Mouse (Mus musculus) kidney, embryonic 14.5 days (tissue): ENCODE data around the gene Exoc3l2. TPM values are rescaled to one million over a fixed set of nuclear protein-coding genes. Genes with fewer than 3 reads are reported as not detected.
A peak's percentile ranks its signal among the peaks of the same experiment; 100 is the strongest.

Source experiments
- ATAC-seq: fragments of 200-750 bp; cut with Nextera tagmentation; 2 replicates; pipeline ENCODE4 v1.8.0; 2017; ENCODE audit warnings: moderate number of reproducible peaks, mild to moderate bottlenecking, moderate TSS enrichment, moderate library complexity; ENCODE audit not compliant: low FRiP score, low TSS enrichment
- H3K27ac ChIP-seq: fragments of 300-500 bp; sonication (generic); 2 replicates; pipeline ENCODE4 v1.5.1; 2014; ENCODE audit warnings: low read depth, mild to moderate bottlenecking, low read length, moderate library complexity, mixed read lengths
- H3K27me3 ChIP-seq: fragments of 300-500 bp; sonication (generic); 2 replicates; pipeline ENCODE4 v1.6.1; 2014; ENCODE audit warnings: mild to moderate bottlenecking, low read length; ENCODE audit not compliant: control insufficient read depth, insufficient read depth
- H3K36me3 ChIP-seq: fragments of 300-500 bp; sonication (generic); 2 replicates; pipeline ENCODE4 v1.6.1; 2014; ENCODE audit warnings: low read length, mixed read lengths; ENCODE audit not compliant: control insufficient read depth, insufficient read depth
- H3K4me1 ChIP-seq: fragments of 300-500 bp; sonication (generic); 2 replicates; pipeline ENCODE4 v1.6.1; 2014; ENCODE audit warnings: low read length, mixed read lengths; ENCODE audit not compliant: control insufficient read depth, insufficient read depth
- H3K4me2 ChIP-seq: fragments of 300-500 bp; sonication (generic); replicated peaks from 2 replicates; pipeline ENCODE4 v1.6.1; 2014; ENCODE audit warnings: low read depth, mild to moderate bottlenecking, low read length
- H3K4me3 ChIP-seq: fragments of 300-500 bp; sonication (generic); 2 replicates; pipeline ENCODE4 v1.5.1; 2014; ENCODE audit warnings: mild to moderate bottlenecking, low read length
- H3K9ac ChIP-seq: fragments of 300-500 bp; sonication (generic); 2 replicates; pipeline ENCODE4 v1.6.1; 2014; ENCODE audit warnings: low read depth, mild to moderate bottlenecking, low read length, moderate library complexity
- H3K9me3 ChIP-seq: fragments of 300-500 bp; sonication (generic); 2 replicates; pipeline ENCODE4 v1.6.1; 2016; ENCODE audit warnings: low read length; ENCODE audit not compliant: control insufficient read depth
- WGBS: fragments of 180-500 bp; shearing (Covaris S2); extraction: QIAGEN DNeasy Blood & Tissue Kit; methylation state at CpG from one replicate; pipeline ENCODE4 v1.1.7; 2014; 5-methylcytosine and 5-hydroxymethylcytosine counted together
- polyA plus RNA-seq: library from polyadenylated mRNA; unstranded; fragments of >200 nt; fragmentation: Nextera tagmentation; extraction: Ambion mirVana; gene quantifications from 2 replicates; pipeline ENCODE4 v1.2.1, GENCODE M21; 2014

The Exoc3l2 gene
- polyA plus RNA-seq, 1 experiment from 2014 or later: 3.5 TPM

- Histone ChIP-seq H3K4me2 (no peak overlapping the region), H3K36me3 (peaks cover 84% of the 10 kb centered on the region), H3K4me1 (no peaks in the 10 kb centered on the region), H3K9me3 (no peaks in the 10 kb centered on the region; the same call in 1 of the 2 replicates), H3K4me3 (no peak overlapping the region), H3K9ac (no peak overlapping the region), H3K27ac (no peak overlapping the region), H3K27me3 (no peaks in the 10 kb centered on the region)
- 79% methylated on average over 15 of the region's 15 CpGs for WGBS
- no peak for ATAC-seq
Observed at GRCm38 (mm10) chr7:19427999-19428650, 35.0 kb upstream of the Exoc3l2 start.

- H3K4me3 ChIP-seq: no peak overlapping the region
- no peaks in the 10 kb centered on the region for H3K4me1 ChIP-seq
- H3K9ac ChIP-seq: no peak overlapping the region
- H3K9me3 ChIP-seq: no peaks in the 10 kb centered on the region; the same call in 1 of the 2 replicates
- no peaks in the 10 kb centered on the region for H3K27me3 ChIP-seq
- no peak overlapping the region for H3K4me2 ChIP-seq
- 77% methylated on average over 8 of the region's 8 CpGs for WGBS
- H3K27ac ChIP-seq: no peak overlapping the region
- ATAC-seq: no peak
- H3K36me3 ChIP-seq: peaks cover 99% of the 10 kb centered on the region
Observed at GRCm38 (mm10) chr7:19429726-19430125, 33.4 kb upstream of the Exoc3l2 start.

GRCm38 (mm10) chr7:19430402-19430801, 32.7 kb upstream of the Exoc3l2 start:
- Histone ChIP-seq H3K4me3 (no peak overlapping the region), H3K4me1 (no peaks in the 10 kb centered on the region), H3K36me3 (peaks cover 100% of the 10 kb centered on the region), H3K27ac (no peak overlapping the region), H3K9ac (no peak overlapping the region), H3K27me3 (no peaks in the 10 kb centered on the region), H3K4me2 (no peak overlapping the region), H3K9me3 (no peaks in the 10 kb centered on the region; the same call in 1 of the 2 replicates)
- WGBS: 95% methylated on average over 6 of the region's 6 CpGs
- ATAC-seq: no peak

GRCm38 (mm10) chr7:19432475-19432874, 30.7 kb upstream of the Exoc3l2 start:
- WGBS: 96% methylated on average over 2 of the region's 2 CpGs
- Histone ChIP-seq H3K36me3 (peaks cover 98% of the 10 kb centered on the region), H3K27me3 (no peaks in the 10 kb centered on the region), H3K4me2 (no peak overlapping the region), H3K27ac (no peak overlapping the region), H3K9me3 (no peaks in the 10 kb centered on the region; the same call in 1 of the 2 replicates), H3K4me1 (no peaks in the 10 kb centered on the region), H3K9ac (no peak overlapping the region), H3K4me3 (no peak overlapping the region)
- ATAC-seq: no peak

GRCm38 (mm10) chr7:19436276-19436675, 26.9 kb upstream of the Exoc3l2 start:
- Histone ChIP-seq H3K4me2 (no peak overlapping the region), H3K27ac (no peak overlapping the region), H3K4me3 (no peak overlapping the region), H3K9me3 (no peaks in the 10 kb centered on the region; the same call in 1 of the 2 replicates), H3K4me1 (no peaks in the 10 kb centered on the region), H3K27me3 (no peaks in the 10 kb centered on the region), H3K36me3 (peaks cover 87% of the 10 kb centered on the region), H3K9ac (no peak overlapping the region)
- no peak for ATAC-seq
- WGBS: 98% methylated on average over 2 of the region's 2 CpGs

GRCm38 (mm10) chr7:19437048-19437447, 26.1 kb upstream of the Exoc3l2 start:
- H3K4me2 ChIP-seq: no peak overlapping the region
- H3K27ac ChIP-seq: no peak overlapping the region
- ATAC-seq: no peak
- 87% methylated on average over 9 of the region's 9 CpGs for WGBS
- no peaks in the 10 kb centered on the region; the same call in 1 of the 2 replicates for H3K9me3 ChIP-seq
- H3K27me3 ChIP-seq: no peaks in the 10 kb centered on the region
- H3K4me3 ChIP-seq: no peak overlapping the region
- no peaks in the 10 kb centered on the region for H3K4me1 ChIP-seq
- H3K9ac ChIP-seq: no peak overlapping the region
- peaks cover 87% of the 10 kb centered on the region for H3K36me3 ChIP-seq

- Histone ChIP-seq H3K27ac (no peak overlapping the region), H3K27me3 (no peaks in the 10 kb centered on the region), H3K4me2 (no peak overlapping the region), H3K9me3 (no peaks in the 10 kb centered on the region), H3K9ac (no peak overlapping the region), H3K36me3 (peaks cover 66% of the 10 kb centered on the region), H3K4me3 (no peak overlapping the region), H3K4me1 (no peaks in the 10 kb centered on the region)
- no peak for ATAC-seq
- WGBS: 82% methylated on average over 9 of the region's 9 CpGs
Observed at GRCm38 (mm10) chr7:19441448-19442091, 21.6 kb upstream of the Exoc3l2 start.

- Histone ChIP-seq H3K4me2 (no peak overlapping the region), H3K27me3 (no peaks in the 10 kb centered on the region), H3K27ac (no peak overlapping the region), H3K4me1 (no peaks in the 10 kb centered on the region), H3K36me3 (peaks cover 61% of the 10 kb centered on the region), H3K9me3 (no peaks in the 10 kb centered on the region), H3K4me3 (no peak overlapping the region), H3K9ac (no peak overlapping the region)
- peak; percentile 73 for ATAC-seq
- WGBS: 33% methylated on average over 3 of the region's 3 CpGs
Observed at GRCm38 (mm10) chr7:19443344-19443743, 19.8 kb upstream of the Exoc3l2 start.

- ATAC-seq: no peak
- H3K27me3 ChIP-seq: no peaks in the 10 kb centered on the region
- no peak overlapping the region for H3K4me3 ChIP-seq
- H3K4me1 ChIP-seq: no peaks in the 10 kb centered on the region
- H3K9ac ChIP-seq: no peak overlapping the region
- H3K9me3 ChIP-seq: no peaks in the 10 kb centered on the region
- H3K27ac ChIP-seq: no peak overlapping the region
- 77% methylated on average over 12 of the region's 12 CpGs for WGBS
- H3K4me2 ChIP-seq: no peak overlapping the region
- peaks cover 62% of the 10 kb centered on the region for H3K36me3 ChIP-seq
Observed at GRCm38 (mm10) chr7:19444801-19445200, 18.3 kb upstream of the Exoc3l2 start.
